Mouse (Mus musculus): ENCODE data around the gene Stub1. TPM values are rescaled to one million over a fixed set of nuclear protein-coding genes. Genes with fewer than 3 reads are reported as not detected.

Gene Stub1
- polyA plus RNA-seq, 1 experiment from 2014 or later: 283 TPM

GRCm38 (mm10) chr17:25832436-25833290, 541 bp downstream of the Stub1 start:
- peak overlapping the region; percentile 77 for H3K4me3 ChIP-seq
- peaks cover 81% of the 10 kb centered on the region for H3K4me1 ChIP-seq
- H3K9ac ChIP-seq (replicated peaks): peak overlapping the region; percentile 84
- H3K27ac ChIP-seq (replicated peaks): peak overlapping the region; percentile 95
- H3K9me3 ChIP-seq: no peaks in the 10 kb centered on the region
- WGBS: under 1% methylated on average over 77 of the region's 77 CpGs
- peaks cover 29% of the 10 kb centered on the region for H3K36me3 ChIP-seq
- H3K27me3 ChIP-seq: no peaks in the 10 kb centered on the region
- peak; percentile 89 for ATAC-seq (ENCODE audit: low FRiP score, low read depth)
- H3K4me2 ChIP-seq (replicated peaks): peak overlapping the region; percentile 96

DNA sequence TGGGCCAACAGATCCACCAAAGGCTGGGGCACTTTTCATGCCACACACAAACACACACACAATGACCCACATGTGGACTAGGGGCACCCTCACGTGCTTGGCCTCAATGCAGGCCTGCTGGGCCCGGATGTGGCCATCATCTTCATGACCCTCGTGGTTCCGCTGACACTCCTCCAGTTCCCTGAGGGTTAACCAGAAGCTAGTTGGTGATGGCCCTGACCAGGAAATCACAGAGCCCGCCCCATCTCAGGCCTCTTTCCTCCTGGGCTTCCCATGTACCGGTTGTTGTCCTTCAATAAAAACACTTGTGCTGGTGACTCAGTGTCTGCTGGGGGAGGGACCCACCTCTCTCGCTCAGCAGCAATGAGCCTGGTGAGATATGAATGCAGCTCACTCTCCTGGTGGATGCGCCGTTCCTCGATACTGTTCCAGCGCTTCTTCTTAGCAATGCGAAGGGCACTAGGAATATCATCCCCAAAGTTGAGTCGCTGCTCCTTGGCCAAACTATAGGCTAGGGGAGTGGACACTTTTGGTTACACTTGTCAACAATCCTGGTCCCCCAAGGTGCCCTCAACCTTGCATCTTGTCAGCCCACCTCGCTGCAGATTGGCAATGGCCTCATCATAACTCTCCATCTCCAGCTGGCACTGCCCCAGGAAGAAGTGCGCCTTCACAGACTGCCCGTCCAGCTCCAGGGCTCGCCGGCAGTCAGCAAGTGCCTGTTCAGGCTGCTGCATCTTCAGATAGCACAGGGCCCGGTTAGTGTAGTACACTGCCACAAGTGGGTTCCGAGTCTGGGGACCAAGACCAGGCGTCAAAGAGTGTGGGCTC, 1.5 kb downstream of the Stub1 start:
- Histone ChIP-seq H3K27ac (replicated peaks) (peak overlapping the region; percentile 4; the same call in 1 of the 2 replicates), H3K9me3 (no peaks in the 10 kb centered on the region), H3K4me1 (peaks cover 71% of the 10 kb centered on the region), H3K4me2 (replicated peaks) (peak overlapping the region; percentile 96), H3K27me3 (no peaks in the 10 kb centered on the region), H3K9ac (replicated peaks) (peak overlapping the region; percentile 84), H3K4me3 (peak overlapping the region; percentile 77), H3K36me3 (peaks cover 39% of the 10 kb centered on the region)
- ATAC-seq (ENCODE audit: low FRiP score, low read depth): no peak
- WGBS: 64% methylated on average over 21 of the region's 21 CpGs

DNA sequence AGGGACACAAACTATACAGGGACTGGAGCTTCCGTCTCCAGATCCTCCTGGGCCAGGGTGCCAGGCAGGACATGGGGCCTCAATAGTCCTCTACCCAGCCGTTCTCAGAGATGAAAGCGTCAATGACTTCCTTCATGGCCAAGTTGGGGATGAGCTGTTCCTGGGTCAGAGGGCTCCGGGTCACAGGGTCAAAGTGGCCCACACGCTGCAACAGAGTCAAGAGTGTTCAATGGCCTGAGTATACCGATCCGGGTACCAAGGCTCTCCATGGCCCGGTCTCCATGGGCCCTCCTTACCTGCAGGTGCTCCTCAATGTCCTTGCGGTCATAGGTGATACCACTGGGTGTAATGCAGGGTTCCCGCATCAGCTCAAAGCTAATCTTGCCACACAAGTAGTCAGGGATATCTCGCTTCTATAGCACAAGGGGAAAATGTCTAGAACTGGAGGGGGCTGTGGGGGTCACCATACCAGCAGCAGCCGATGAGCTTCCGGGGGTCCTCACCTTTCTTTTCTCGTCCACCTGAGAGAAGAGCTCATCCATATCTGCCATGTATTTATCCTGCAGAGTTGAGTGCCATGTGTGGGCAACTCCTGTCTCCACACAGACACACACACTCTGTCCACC, 2.3 kb downstream of the Stub1 start:
- no peaks in the 10 kb centered on the region for H3K27me3 ChIP-seq
- 88% methylated on average over 14 of the region's 14 CpGs for WGBS
- H3K27ac ChIP-seq (replicated peaks): no peak overlapping the region
- no peak for ATAC-seq (ENCODE audit: low FRiP score, low read depth)
- peaks cover 63% of the 10 kb centered on the region for H3K4me1 ChIP-seq
- H3K4me2 ChIP-seq (replicated peaks): peak overlapping the region; percentile 96
- H3K4me3 ChIP-seq: peak overlapping the region; percentile 77; the same call in 1 of the 2 replicates
- H3K9ac ChIP-seq (replicated peaks): no peak overlapping the region
- no peaks in the 10 kb centered on the region for H3K9me3 ChIP-seq
- H3K36me3 ChIP-seq: peaks cover 46% of the 10 kb centered on the region

DNA sequence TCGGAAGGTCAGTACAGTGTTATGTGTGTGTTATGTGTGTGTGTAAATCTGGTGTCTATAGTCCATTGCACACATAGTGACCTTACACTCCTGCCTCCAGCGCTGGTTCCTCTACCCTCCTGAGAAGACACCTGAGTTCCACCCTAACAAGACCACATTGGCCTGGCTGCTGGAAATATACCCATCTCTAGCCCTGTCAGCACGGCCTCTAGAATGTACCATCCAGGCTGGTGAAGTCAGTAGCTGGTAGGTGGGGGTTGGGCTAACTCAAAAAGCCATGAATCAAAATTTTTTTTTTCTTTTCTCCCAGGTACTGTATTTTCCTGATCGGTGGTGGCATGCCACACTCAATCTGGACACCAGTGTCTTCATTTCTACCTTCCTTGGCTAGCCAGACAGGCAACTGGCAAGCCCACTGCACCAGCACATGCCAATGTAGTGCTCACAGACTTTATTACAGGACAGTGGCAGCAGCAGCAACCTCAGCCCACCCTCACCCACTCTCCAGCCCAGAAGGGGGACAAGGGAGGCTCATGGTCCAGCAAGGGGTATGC, 2.9 kb downstream of the Stub1 start:
- peaks cover 50% of the 10 kb centered on the region for H3K36me3 ChIP-seq
- H3K4me2 ChIP-seq (replicated peaks): peak overlapping the region; percentile 84
- H3K4me1 ChIP-seq: peaks cover 63% of the 10 kb centered on the region
- no peak overlapping the region for H3K27ac ChIP-seq (replicated peaks)
- H3K9ac ChIP-seq (replicated peaks): peak overlapping the region; percentile 84; the same call in 1 of the 2 replicates
- H3K9me3 ChIP-seq: no peaks in the 10 kb centered on the region
- ATAC-seq (ENCODE audit: low FRiP score, low read depth): no peak
- H3K4me3 ChIP-seq: peak overlapping the region; percentile 67; the same call in 1 of the 2 replicates
- no peaks in the 10 kb centered on the region for H3K27me3 ChIP-seq
- WGBS: 89% methylated on average over 4 of the region's 4 CpGs

DNA sequence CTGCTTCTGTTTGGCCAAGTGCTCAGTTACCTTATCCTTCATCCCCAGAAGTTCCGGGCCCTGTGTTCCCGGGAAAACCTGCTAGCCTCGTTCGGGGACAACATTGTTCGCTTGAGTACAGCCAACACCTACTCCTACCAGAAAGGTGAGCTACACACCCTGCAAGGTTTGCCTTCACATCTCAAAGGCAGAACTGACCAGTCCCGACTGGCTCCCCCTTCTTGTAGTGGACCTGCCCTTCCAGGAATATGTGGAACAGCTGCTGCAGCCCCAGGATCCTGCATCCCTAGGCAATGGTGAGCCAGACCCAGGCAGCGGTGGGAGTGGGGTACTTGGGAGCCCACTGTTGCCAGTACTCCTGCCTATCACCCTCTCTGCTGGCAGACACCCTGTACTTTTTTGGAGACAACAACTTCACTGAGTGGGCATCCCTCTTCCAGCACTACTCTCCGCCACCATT, 3.6 kb downstream of the Stub1 start:
- Histone ChIP-seq H3K27ac (replicated peaks) (peak overlapping the region; percentile 91), H3K9me3 (no peaks in the 10 kb centered on the region), H3K9ac (replicated peaks) (peak overlapping the region; percentile 84), H3K4me2 (replicated peaks) (peak overlapping the region; percentile 84), H3K27me3 (no peaks in the 10 kb centered on the region), H3K36me3 (peaks cover 46% of the 10 kb centered on the region), H3K4me1 (peaks cover 63% of the 10 kb centered on the region), H3K4me3 (peak overlapping the region; percentile 67)
- 47% methylated on average over 8 of the region's 8 CpGs for WGBS
- ATAC-seq (ENCODE audit: low FRiP score, low read depth): no peak

- H3K4me3 ChIP-seq: peak within 1 kb of the TSS; percentile 67
- H3K4me1 ChIP-seq: peaks cover 63% of the 10 kb centered on the region
- peak within 1 kb of the TSS; percentile 84 for H3K4me2 ChIP-seq (replicated peaks)
- H3K9ac ChIP-seq (replicated peaks): peak within 1 kb of the TSS; percentile 84
- no peaks in the 10 kb centered on the region for H3K9me3 ChIP-seq
- ATAC-seq (ENCODE audit: low FRiP score, low read depth): peak; percentile 42
- WGBS: under 1% methylated on average over 32 of the region's 32 CpGs
- H3K36me3 ChIP-seq: peaks cover 46% of the 10 kb centered on the region
- peak within 1 kb of the TSS; percentile 91 for H3K27ac ChIP-seq (replicated peaks)
- no peaks in the 10 kb centered on the region for H3K27me3 ChIP-seq
Measured at GRCm38 (mm10) chr17:25828712-25829557, 4.3 kb downstream of the Stub1 start, which contains the start of gene Jmjd8. Gene Jmjd8, plus strand, starts transcription at chr17:25828867.

DNA sequence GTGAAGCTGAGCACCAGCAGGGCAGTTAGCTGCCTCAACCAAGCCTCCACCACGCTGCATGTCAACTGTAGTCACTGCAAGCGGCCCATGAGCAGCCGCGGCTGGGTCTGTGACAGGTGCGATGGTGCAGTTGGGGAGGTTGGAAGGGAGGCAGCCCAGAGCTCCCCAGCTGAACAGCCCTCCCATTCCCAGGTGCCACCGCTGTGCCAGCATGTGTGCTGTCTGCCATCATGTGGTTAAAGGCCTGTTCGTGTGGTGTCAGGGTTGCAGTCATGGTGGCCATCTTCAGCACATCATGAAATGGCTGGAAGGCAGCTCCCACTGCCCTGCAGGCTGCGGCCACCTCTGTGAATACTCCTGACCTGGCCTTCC, 5.0 kb downstream of the Stub1 start:
- no peaks in the 10 kb centered on the region for H3K27me3 ChIP-seq
- peaks cover 46% of the 10 kb centered on the region for H3K36me3 ChIP-seq
- peak overlapping the region; percentile 84; the same call in 1 of the 2 replicates for H3K9ac ChIP-seq (replicated peaks)
- H3K4me1 ChIP-seq: peaks cover 60% of the 10 kb centered on the region
- ATAC-seq (ENCODE audit: low FRiP score, low read depth): no peak
- no peaks in the 10 kb centered on the region for H3K9me3 ChIP-seq
- H3K4me3 ChIP-seq: peak overlapping the region; percentile 67
- peak overlapping the region; percentile 84 for H3K4me2 ChIP-seq (replicated peaks)
- H3K27ac ChIP-seq (replicated peaks): peak overlapping the region; percentile 91
- WGBS: 83% methylated on average over 8 of the region's 8 CpGs

GRCm38 (mm10) chr17:25827546-25828222, 5.5 kb downstream of the Stub1 start:
- H3K27me3 ChIP-seq: peaks cover under 1% of the 10 kb centered on the region; the same call in 1 of the 2 replicates
- H3K4me1 ChIP-seq: peaks cover 63% of the 10 kb centered on the region
- H3K27ac ChIP-seq (replicated peaks): peak overlapping the region; percentile 91; the same call in 1 of the 2 replicates
- WGBS: 93% methylated on average over 22 of the region's 22 CpGs
- H3K9ac ChIP-seq (replicated peaks): no peak overlapping the region
- no peaks in the 10 kb centered on the region for H3K9me3 ChIP-seq
- H3K4me3 ChIP-seq: no peak overlapping the region; the same call in 1 of the 2 replicates
- no peak for ATAC-seq (ENCODE audit: low FRiP score, low read depth)
- peak overlapping the region; percentile 84; the same call in 1 of the 2 replicates for H3K4me2 ChIP-seq (replicated peaks)
- H3K36me3 ChIP-seq: peaks cover 46% of the 10 kb centered on the region

GRCm38 (mm10) chr17:25827011-25827410, 6.2 kb downstream of the Stub1 start:
- Histone ChIP-seq H3K27ac (replicated peaks) (no peak overlapping the region), H3K4me3 (no peak overlapping the region), H3K9ac (replicated peaks) (no peak overlapping the region), H3K9me3 (no peaks in the 10 kb centered on the region), H3K27me3 (peaks cover 5% of the 10 kb centered on the region; the same call in 1 of the 2 replicates), H3K36me3 (peaks cover 46% of the 10 kb centered on the region), H3K4me1 (peaks cover 63% of the 10 kb centered on the region), H3K4me2 (replicated peaks) (no peak overlapping the region)
- 96% methylated on average over 13 of the region's 13 CpGs for WGBS
- no peak for ATAC-seq (ENCODE audit: low FRiP score, low read depth)

DNA sequence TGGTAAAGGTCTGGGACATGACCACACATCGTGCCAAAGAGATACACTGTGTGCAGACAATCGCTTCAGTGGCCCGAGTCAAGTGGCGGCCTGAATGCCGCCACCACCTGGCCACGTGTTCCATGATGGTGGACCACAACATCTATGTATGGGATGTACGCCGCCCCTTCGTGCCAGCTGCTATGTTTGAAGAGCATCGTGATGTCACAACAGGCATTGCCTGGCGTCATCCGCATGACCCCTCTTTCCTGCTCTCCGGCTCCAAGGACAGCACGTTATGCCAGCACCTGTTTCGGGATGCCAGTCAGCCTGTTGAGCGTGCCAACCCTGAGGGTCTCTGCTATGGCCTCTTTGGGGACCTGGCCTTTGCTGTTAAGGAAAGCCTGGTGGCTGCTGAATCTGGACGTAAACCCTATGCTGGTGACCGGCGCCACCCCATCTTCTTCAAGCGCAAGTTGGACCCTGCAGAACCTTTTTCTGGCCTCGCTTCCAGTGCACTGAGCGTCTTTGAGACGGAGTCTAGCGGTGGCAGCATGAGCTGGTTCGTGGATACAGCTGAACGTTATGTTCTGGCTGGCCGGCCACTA, 7.1 kb downstream of the Stub1 start:
- H3K27ac ChIP-seq (replicated peaks): no peak overlapping the region
- no peak for ATAC-seq (ENCODE audit: low FRiP score, low read depth)
- no peak overlapping the region for H3K9ac ChIP-seq (replicated peaks)
- WGBS: 96% methylated on average over 27 of the region's 27 CpGs
- peaks cover 40% of the 10 kb centered on the region for H3K36me3 ChIP-seq
- H3K4me3 ChIP-seq: no peak overlapping the region
- no peak overlapping the region for H3K4me2 ChIP-seq (replicated peaks)
- H3K9me3 ChIP-seq: no peaks in the 10 kb centered on the region
- peaks cover 53% of the 10 kb centered on the region for H3K4me1 ChIP-seq
- H3K27me3 ChIP-seq: peaks cover 5% of the 10 kb centered on the region; the same call in 1 of the 2 replicates

Data from midbrain, embryonic 12.5 days (tissue).